Mouse (Mus musculus) C2C12 (cell line): Measurements from ENCODE around the gene Dlg5. TPM values are rescaled to one million over a fixed set of nuclear protein-coding genes. Genes with fewer than 3 reads are reported as not detected.
A peak's percentile ranks its signal among the peaks of the same experiment; 100 is the strongest.

Experiments used
- H3K27me3 ChIP-seq: one replicate; pipeline ENCODE4 v1.6.1; 2011; ENCODE audit not compliant: control insufficient read depth, insufficient read depth, insufficient read length
- H3K36me3 ChIP-seq: one replicate; pipeline ENCODE4 v1.6.1; 2011; ENCODE audit not compliant: control insufficient read depth, insufficient read depth
- H3K4me3 ChIP-seq: one replicate; pipeline ENCODE4 v1.5.1; 2011; ENCODE audit warnings: mild to moderate bottlenecking, control low read depth; ENCODE audit not compliant: poor library complexity, insufficient read depth, severe bottlenecking
- H3K79me2 ChIP-seq: one replicate; pipeline ENCODE4 v1.6.1; 2011; ENCODE audit not compliant: control insufficient read depth, insufficient read depth
- H3K79me3 ChIP-seq: one replicate; pipeline ENCODE4 v1.6.1; 2011; ENCODE audit warnings: low read depth, control low read depth
- H3ac ChIP-seq: one replicate; pipeline ENCODE3; 2011; ENCODE audit warnings: low read depth; ENCODE audit not compliant: control insufficient read depth, insufficient read length
- CEBPB ChIP-seq: IDR thresholded peaks from one replicate; pipeline ENCODE4 v1.6.1; 2011; ENCODE audit warnings: low read depth, mild to moderate bottlenecking, control low read depth, moderate library complexity
- CTCF ChIP-seq: IDR thresholded peaks from one replicate; pipeline ENCODE4 v1.5.1; 2011; ENCODE audit not compliant: control insufficient read depth, insufficient read depth, insufficient read length
- FOSL1 ChIP-seq: IDR thresholded peaks from one replicate; pipeline ENCODE4 v1.8.0; 2011; ENCODE audit warnings: mild to moderate bottlenecking, low read length; ENCODE audit not compliant: poor library complexity, insufficient read depth, severe bottlenecking
- MAX ChIP-seq: IDR thresholded peaks from one replicate; pipeline ENCODE4 v1.6.1; 2011; ENCODE audit warnings: mild to moderate bottlenecking, control low read depth
- MYOD1 ChIP-seq: IDR thresholded peaks from one replicate; pipeline ENCODE4 v1.6.1; 2011; ENCODE audit warnings: low read depth; ENCODE audit not compliant: control insufficient read depth, insufficient read length
- MYOG ChIP-seq: IDR thresholded peaks from one replicate; pipeline ENCODE4 v1.6.1; 2011; ENCODE audit not compliant: control insufficient read depth, insufficient read length; ENCODE audit errors: extremely low read depth
- USF1 ChIP-seq: IDR thresholded peaks from one replicate; pipeline ENCODE4 v1.6.1; 2011; ENCODE audit warnings: low read depth, mild to moderate bottlenecking, control low read depth, moderate library complexity
- long read RNA-seq, 2 experiments: library from polyadenylated mRNA; unstranded; transcript quantifications; one replicate each; pipeline ENCODE4 v2.0.0; 2019 to 2020
- polyA plus RNA-seq: library from polyadenylated mRNA; unstranded; fragments of >200 nt; fragmentation: generic; extraction: Trizol; gene quantifications from one replicate; pipeline ENCODE4 v1.2.1, GENCODE M21; 2012; ENCODE audit warnings: missing spikeins

The Dlg5 gene
- polyA plus RNA-seq: 59.6 TPM
- long read RNA-seq, experiment 1, partial matches to known transcripts: 1 of 6 reads
- long read RNA-seq, experiment 1, other reads (novel, unspliced or antisense): 5 of 6 reads
- long read RNA-seq, experiment 2, partial matches to known transcripts: 58 of 70 reads
- long read RNA-seq, experiment 2, other reads (novel, unspliced or antisense): 12 of 70 reads

DNA sequence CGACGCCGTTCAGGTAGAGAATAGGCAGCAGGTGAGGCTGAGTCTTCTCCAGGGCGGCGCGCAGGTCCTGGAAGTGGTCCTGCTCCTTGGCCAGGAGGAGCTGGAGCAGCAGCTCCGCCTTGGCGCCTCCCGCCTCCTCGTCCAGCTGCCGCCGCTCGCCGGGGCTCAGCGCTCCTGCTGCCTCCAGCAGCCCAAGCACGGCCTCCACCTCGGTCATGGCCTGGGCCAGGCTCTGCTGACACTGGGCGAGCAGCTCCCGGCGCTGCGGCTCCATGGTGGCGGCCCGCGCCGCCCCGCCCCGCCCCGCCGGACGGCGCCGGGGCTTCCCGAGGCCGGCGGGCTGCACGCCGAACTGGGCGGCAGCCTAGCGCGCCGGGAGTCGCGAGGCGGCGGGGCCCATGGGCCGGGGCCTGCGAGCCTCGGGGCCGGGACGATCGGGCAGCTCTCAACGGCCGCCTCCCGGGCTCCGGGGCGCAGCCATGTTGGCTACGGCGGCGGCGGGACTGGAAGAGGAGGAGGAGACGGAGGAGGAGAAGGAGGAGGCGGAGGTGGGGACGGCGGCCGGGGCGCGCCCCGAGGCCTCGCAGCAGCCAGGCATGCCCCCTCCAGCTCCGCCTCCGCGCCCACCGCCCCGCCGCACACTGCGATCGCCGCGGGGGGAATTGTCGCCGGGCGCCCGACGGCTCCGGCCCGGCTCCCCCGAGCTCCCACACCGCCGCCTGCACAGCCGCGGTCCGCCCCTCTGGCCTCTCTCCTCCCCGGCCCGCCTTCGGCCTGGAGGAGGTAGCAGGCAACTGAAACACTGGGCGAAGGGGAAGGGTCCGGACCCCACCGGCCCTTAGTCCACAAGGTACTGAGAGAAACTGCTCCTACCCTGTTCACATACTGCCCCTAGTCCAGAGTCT, at the start of gene Dlg5:
Gene Dlg5 (minus strand): TSS at position 744 of the 905 bp plus-strand sequence.
- H3K36me3 ChIP-seq: peaks cover 30% of the 10 kb centered on the region
- H3ac ChIP-seq: peak within 1 kb of the TSS; percentile 90
- TF ChIP-seq MYOG: no peak
- no peak for TF ChIP-seq USF1
- no peak for TF ChIP-seq CEBPB
- no peak for TF ChIP-seq MAX
- no peak for TF ChIP-seq FOSL1
- no peak for TF ChIP-seq CTCF
- no peak for TF ChIP-seq MYOD1
- peaks cover 48% of the 10 kb centered on the region for H3K79me3 ChIP-seq
- H3K79me2 ChIP-seq: peaks cover 58% of the 10 kb centered on the region
- no peaks in the 10 kb centered on the region for H3K27me3 ChIP-seq
- H3K4me3 ChIP-seq: peak within 1 kb of the TSS; percentile 61

- Histone ChIP-seq H3K4me3 (no peak overlapping the region), H3ac (no peak overlapping the region), H3K79me3 (no peaks in the 10 kb centered on the region), H3K27me3 (peaks cover 15% of the 10 kb centered on the region), H3K79me2 (no peaks in the 10 kb centered on the region), H3K36me3 (no peaks in the 10 kb centered on the region)
- no peak for TF ChIP-seq CEBPB
These were observed 47.9 kb upstream of the Dlg5 start for GRCm38 (mm10) chr14:24293631-24294030.

- peaks cover 15% of the 10 kb centered on the region for H3K27me3 ChIP-seq
- H3K79me3 ChIP-seq: no peaks in the 10 kb centered on the region
- no peak within 1 kb of the TSS for H3K4me3 ChIP-seq
- no peaks in the 10 kb centered on the region for H3K36me3 ChIP-seq
- no peaks in the 10 kb centered on the region for H3K79me2 ChIP-seq
- no peak within 1 kb of the TSS for H3ac ChIP-seq
- TF ChIP-seq FOSL1 (no peak), CEBPB (no peak)
These were observed 47.2 kb upstream of the Dlg5 start, which contains the start of gene E330034G19Rik for GRCm38 (mm10) chr14:24292914-24293313. E330034G19Rik (plus strand) TSS chr14:24293214.

- H3ac ChIP-seq: no peak overlapping the region
- H3K27me3 ChIP-seq: peaks cover 14% of the 10 kb centered on the region
- no peak for TF ChIP-seq FOSL1
- TF ChIP-seq MYOG: no peak
- no peak for TF ChIP-seq MAX
- no peak for TF ChIP-seq CEBPB
- H3K79me3 ChIP-seq: no peaks in the 10 kb centered on the region
- H3K36me3 ChIP-seq: no peaks in the 10 kb centered on the region
- no peaks in the 10 kb centered on the region for H3K79me2 ChIP-seq
- H3K4me3 ChIP-seq: no peak overlapping the region
These were observed 45.0 kb upstream of the Dlg5 start for GRCm38 (mm10) chr14:24290726-24291125.

DNA sequence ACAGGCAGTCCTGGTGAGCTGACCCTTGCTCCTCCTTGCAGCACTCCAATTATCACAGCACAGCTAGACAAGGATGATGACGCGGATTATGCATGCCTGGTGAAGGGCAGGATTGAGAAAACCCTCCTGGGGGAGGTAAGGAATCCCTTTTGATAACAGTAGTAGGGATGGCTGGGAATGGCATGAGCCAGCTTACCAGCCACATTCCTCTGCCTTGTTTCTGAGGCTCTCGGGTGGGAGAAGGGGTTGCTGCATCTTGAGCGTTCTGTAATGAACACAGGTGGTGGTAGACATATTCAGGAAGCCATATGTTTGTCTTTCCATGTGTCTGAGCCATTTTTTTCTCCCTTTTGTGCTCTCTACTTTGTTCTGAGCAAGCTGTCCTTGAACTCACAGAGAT, 40.4 kb upstream of the Dlg5 start:
- no peak overlapping the region for H3K4me3 ChIP-seq
- TF ChIP-seq MYOD1 (no peak), MYOG (no peak), CEBPB (no peak), USF1 (no peak), MAX (no peak), CTCF (no peak), FOSL1 (no peak)
- no peaks in the 10 kb centered on the region for H3K79me2 ChIP-seq
- no peaks in the 10 kb centered on the region for H3K79me3 ChIP-seq
- H3K36me3 ChIP-seq: no peaks in the 10 kb centered on the region
- H3ac ChIP-seq: no peak overlapping the region
- peaks cover 42% of the 10 kb centered on the region for H3K27me3 ChIP-seq

GRCm38 (mm10) chr14:24282276-24282675, 36.6 kb upstream of the Dlg5 start:
- no peak for TF ChIP-seq FOSL1
- TF ChIP-seq MAX: no peak
- TF ChIP-seq CEBPB: no peak
- TF ChIP-seq MYOG: no peak
- TF ChIP-seq USF1: no peak
- H3K4me3 ChIP-seq: no peak overlapping the region
- H3K27me3 ChIP-seq: peaks cover 37% of the 10 kb centered on the region

More at GRCm38 (mm10) chr14:24282276-24282675, 36.6 kb upstream of the Dlg5 start:
- no peaks in the 10 kb centered on the region for H3K36me3 ChIP-seq
- no peaks in the 10 kb centered on the region for H3K79me2 ChIP-seq
- no peaks in the 10 kb centered on the region for H3K79me3 ChIP-seq
- no peak overlapping the region for H3ac ChIP-seq
